Mouse (Mus musculus) kidney, embryonic 16.5 days (tissue): ENCODE results near the gene Tk1. TPM values are rescaled to one million over a fixed set of nuclear protein-coding genes. Genes with fewer than 3 reads are reported as not detected.
A peak's percentile ranks its signal among the peaks of the same experiment; 100 is the strongest.
"Not testable (repeated sequence)": the region's sequence is repeated elsewhere in the genome, so short reads cannot be mapped to it uniquely, and the experiment has no call there.

Experiments used
- ATAC-seq: fragments of 200-750 bp; cut with Nextera tagmentation; 2 replicates; pipeline ENCODE4 v1.8.0; 2017; ENCODE audit warnings: moderate TSS enrichment; ENCODE audit not compliant: low FRiP score, low TSS enrichment
- H3K27ac ChIP-seq: fragments of 300-500 bp; sonication (generic); 2 replicates; pipeline ENCODE4 v1.5.1; 2014; ENCODE audit warnings: low read length
- H3K27me3 ChIP-seq: fragments of 300-500 bp; sonication (generic); 2 replicates; pipeline ENCODE4 v1.6.1; 2014; ENCODE audit warnings: low read length, control low read depth, mixed read lengths; ENCODE audit not compliant: insufficient read depth
- H3K36me3 ChIP-seq: fragments of 300-500 bp; sonication (generic); 2 replicates; pipeline ENCODE4 v1.6.1; 2014; ENCODE audit warnings: low read length, control low read depth, mixed read lengths; ENCODE audit not compliant: insufficient read depth
- H3K4me1 ChIP-seq: fragments of 300-500 bp; sonication (generic); 2 replicates; pipeline ENCODE4 v1.6.1; 2014; ENCODE audit warnings: low read length, control low read depth, mixed read lengths; ENCODE audit not compliant: insufficient read depth
- H3K4me2 ChIP-seq: fragments of 300-500 bp; sonication (generic); replicated peaks from 2 replicates; pipeline ENCODE4 v1.6.1; 2014; ENCODE audit warnings: low read depth, low read length
- H3K4me3 ChIP-seq: fragments of 300-500 bp; sonication (generic); 2 replicates; pipeline ENCODE4 v1.5.1; 2014; ENCODE audit warnings: mild to moderate bottlenecking, low read length
- H3K9ac ChIP-seq: fragments of 300-500 bp; sonication (generic); replicated peaks from 2 replicates; pipeline ENCODE4 v1.6.1; 2014; ENCODE audit warnings: low read length
- H3K9me3 ChIP-seq: fragments of 300-500 bp; sonication (generic); 2 replicates; pipeline ENCODE4 v1.6.1; 2016; ENCODE audit warnings: low read length, control low read depth
- WGBS: fragments of 180-500 bp; shearing (Covaris S2); extraction: QIAGEN DNeasy Blood & Tissue Kit; methylation state at CpG from one replicate; pipeline ENCODE4 v1.1.7; 2014; 5-methylcytosine and 5-hydroxymethylcytosine counted together
- polyA plus RNA-seq: library from polyadenylated mRNA; unstranded; fragments of >200 nt; fragmentation: Nextera tagmentation; extraction: Ambion mirVana; gene quantifications from 2 replicates; pipeline ENCODE4 v1.2.1, GENCODE M21; 2015

Gene Tk1
- polyA plus RNA-seq, 1 experiment from 2014 or later, result 128 TPM

DNA sequence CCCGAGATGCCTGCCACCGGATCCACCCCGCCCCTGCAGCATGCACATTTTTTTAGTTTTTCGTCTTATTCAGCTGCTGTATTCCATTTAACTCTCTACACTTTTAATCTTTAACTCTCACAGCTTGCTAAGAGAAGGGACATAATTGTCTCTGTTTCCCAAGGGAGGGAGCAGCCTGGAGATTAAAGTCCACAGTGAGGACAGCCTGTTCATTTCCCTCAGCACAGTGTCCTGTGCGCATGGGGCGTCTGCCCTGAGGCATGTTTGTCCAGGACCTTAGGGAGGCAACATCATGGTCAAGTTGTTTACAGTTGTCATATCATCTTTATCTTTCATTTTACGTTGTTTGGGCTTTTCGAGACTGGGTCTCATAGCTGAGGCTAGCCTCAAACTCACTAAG lies 8.2 kb upstream of the Tk1 start:
- no peak for ATAC-seq
- Histone ChIP-seq H3K36me3 (no peaks in the 10 kb centered on the region), H3K27me3 (no peaks in the 10 kb centered on the region), H3K4me1 (peaks cover 30% of the 10 kb centered on the region), H3K27ac (peak overlapping the region; percentile 37; the same call in 1 of the 2 replicates), H3K9ac (no peak overlapping the region), H3K4me2 (no peak overlapping the region), H3K9me3 (no peaks in the 10 kb centered on the region), H3K4me3 (no peak overlapping the region)
- WGBS, result 86% methylated on average over 8 of the region's 8 CpGs

DNA sequence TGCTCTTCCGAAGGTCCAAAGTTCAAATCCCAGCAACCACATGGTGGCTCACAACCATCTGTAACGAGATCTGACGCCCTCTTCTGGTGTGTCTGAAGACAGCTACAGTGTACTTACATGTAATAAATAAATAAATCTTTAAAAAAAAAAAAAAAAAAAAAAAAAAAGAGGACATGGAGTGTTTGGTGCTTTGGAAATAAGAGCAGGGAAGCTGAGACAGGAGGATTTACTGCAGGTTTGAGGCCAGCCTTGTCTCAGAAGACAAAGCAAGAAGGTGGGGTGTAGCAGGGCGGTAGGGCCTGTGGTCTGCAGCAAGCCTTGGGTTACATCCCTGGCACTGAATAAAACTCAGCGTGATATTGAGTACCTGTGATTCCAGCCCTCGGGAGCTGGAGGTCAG lies 7.6 kb upstream of the Tk1 start:
- not testable (repeated sequence) for H3K36me3 ChIP-seq, H3K9me3 ChIP-seq, H3K27me3 ChIP-seq, ATAC-seq, H3K4me2 ChIP-seq, H3K4me3 ChIP-seq, H3K9ac ChIP-seq
- Histone ChIP-seq H3K27ac (0 out of 2 replicates have a peak overlapping the region, but pooled peaks have one; percentile 33), H3K4me1 (peaks cover 31% of the 10 kb centered on the region)
- 88% methylated on average over 4 of the region's 6 CpGs for WGBS

DNA sequence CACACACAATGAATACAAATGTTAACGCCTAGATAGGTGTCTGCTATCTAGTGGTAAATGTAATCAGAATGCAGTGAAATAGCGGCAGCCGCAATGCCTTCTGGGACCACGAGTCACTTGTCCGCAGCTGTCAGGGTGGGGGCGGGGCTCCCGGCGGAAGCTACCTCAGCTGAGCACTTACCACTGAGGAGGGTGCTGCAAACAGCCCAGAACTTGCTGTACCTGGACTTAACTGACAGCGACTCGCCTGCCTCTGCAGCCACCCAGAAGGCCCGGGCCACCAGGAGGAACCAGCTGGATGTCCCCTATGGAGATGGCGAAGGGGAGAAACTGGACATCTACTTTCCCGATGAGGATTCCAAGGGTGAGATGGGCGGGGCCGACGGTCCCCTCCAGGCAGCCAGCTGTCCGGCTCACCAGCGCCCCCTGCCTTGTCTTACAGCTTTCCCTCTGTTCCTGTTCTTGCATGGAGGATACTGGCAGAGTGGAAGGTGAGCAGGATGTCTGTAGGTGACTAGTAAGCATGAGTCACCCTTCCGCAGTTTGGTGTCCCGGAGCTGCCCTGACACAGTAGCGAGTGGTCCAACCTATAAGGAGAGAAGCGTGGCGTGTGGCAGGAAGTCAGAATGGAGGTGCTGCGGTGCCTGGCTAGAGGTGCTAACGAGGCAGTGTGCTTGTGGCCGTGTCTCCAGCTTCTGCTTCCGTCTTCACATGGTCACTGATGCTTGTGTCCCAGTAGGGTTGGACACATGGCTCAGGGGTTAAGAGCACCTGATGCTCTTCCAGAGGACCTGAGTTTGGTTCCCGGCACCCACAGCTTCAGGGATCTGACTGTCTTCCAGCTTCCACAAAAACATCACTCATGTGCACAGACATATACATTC lies 6.4 kb upstream of the Tk1 start:
- H3K36me3 ChIP-seq, result no peaks in the 10 kb centered on the region
- no peaks in the 10 kb centered on the region for H3K27me3 ChIP-seq
- H3K4me1 ChIP-seq, result peaks cover 39% of the 10 kb centered on the region
- WGBS, result 21% methylated on average over 28 of the region's 28 CpGs
- H3K9ac ChIP-seq, result no peak overlapping the region
- H3K27ac ChIP-seq, result 0 out of 2 replicates have a peak overlapping the region, but pooled peaks have one; percentile 1
- H3K4me2 ChIP-seq, result peak overlapping the region; percentile 54
- no peaks in the 10 kb centered on the region for H3K9me3 ChIP-seq
- H3K4me3 ChIP-seq, result peak overlapping the region; percentile 31
- 0 out of 2 replicates have a peak, but pooled peaks have one; percentile 33 for ATAC-seq

DNA sequence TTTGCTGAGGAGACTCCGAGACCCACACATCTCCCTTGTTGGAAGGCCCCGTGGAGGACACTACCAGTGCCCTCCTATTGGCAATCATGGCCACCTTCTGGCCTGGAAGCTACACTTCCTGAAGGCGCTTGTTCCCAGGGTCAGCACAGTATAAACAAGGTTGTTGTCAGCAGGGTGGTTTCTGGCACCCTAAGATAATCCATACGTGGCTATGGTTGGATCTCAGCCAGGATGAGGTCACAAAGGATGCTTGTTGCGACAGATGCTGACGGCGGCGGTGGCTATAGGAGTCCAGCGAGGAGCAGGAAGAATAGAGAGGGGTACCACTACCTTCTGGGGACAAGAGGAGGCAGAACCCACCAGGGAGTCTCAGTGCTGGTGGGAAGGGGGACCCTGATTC lies 4.5 kb upstream of the Tk1 start:
- Histone ChIP-seq H3K27ac (peak overlapping the region; percentile 81), H3K4me1 (peaks cover 50% of the 10 kb centered on the region)

DNA sequence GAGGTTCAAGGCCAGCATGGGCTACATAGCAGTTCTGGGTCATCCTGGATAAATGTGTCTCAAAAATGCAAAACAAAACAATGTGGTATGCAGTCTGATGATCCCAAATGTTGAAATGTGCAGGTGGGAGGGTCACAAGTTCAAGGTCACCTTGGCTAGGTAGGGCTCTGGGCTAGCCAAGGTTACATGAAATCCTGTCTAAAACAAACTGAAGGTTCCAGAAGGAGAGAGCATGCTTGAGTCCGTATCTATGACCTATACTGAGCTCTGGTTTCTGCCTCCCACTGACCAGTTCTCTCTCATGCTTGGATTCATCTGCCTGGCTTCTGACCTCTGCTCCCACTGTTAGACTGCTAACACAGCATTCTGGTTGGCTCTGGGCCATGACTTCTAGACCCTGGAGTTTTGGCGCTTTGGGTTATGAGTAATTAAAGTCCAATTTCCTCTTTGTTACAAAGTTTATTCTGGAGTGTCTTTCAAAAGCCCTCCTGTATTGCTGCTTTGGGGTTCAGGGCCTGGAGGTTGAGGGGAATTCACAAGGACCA lies 3.9 kb upstream of the Tk1 start:
- Histone ChIP-seq H3K4me2 (no peak overlapping the region), H3K9me3 (no peaks in the 10 kb centered on the region), H3K27ac (peak overlapping the region; percentile 81), H3K9ac (no peak overlapping the region), H3K4me1 (peaks cover 57% of the 10 kb centered on the region), H3K36me3 (no peaks in the 10 kb centered on the region), H3K4me3 (no peak overlapping the region), H3K27me3 (no peaks in the 10 kb centered on the region)
- no peak for ATAC-seq
- WGBS, result 22% methylated on average over 2 of the region's 2 CpGs

More for the DNA sequence above, 4.5 kb upstream of the Tk1 start:
- Histone ChIP-seq H3K36me3 (no peaks in the 10 kb centered on the region), H3K27me3 (no peaks in the 10 kb centered on the region), H3K4me3 (no peak overlapping the region), H3K9ac (no peak overlapping the region), H3K9me3 (no peaks in the 10 kb centered on the region), H3K4me2 (no peak overlapping the region)
- WGBS, result 71% methylated on average over 9 of the region's 9 CpGs
- ATAC-seq, result no peak

DNA sequence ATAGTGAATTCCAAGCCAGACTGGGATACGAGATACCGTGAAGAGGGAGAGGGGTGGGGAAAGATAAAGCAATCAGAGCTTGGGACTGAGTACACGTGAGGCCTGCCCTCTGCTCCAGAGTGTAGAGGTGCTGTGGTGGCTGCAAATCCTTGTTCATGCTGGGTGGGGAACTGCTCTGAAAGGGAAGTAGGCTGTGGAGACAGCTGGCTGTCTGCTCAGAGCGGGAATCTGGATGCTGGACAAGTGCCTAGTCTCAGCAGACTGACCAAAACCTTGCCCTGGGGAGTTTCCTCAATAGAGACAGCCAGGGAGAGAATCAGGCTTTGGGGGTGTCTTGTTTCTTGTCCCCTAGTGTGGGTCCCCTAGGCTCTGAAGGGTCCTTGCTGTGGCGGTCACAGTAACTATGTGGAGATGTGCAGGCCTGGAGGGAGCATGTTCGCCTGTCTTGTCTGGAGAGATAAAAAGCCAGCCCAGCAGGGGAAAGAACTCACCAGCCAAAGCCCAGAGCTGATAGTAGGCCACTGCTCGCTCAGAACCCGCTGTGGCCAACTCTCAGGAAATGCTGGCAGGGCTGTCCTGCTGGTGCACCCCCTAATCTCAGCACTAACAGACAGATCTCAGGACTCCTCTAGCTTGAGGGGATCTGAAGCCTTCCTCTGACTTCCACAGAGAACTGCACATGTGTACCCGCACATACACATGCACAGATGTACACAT lies 3.2 kb upstream of the Tk1 start:
- peaks cover 61% of the 10 kb centered on the region for H3K4me1 ChIP-seq
- H3K4me2 ChIP-seq, result no peak overlapping the region
- peak overlapping the region; percentile 81 for H3K27ac ChIP-seq
- H3K27me3 ChIP-seq, result no peaks in the 10 kb centered on the region
- H3K36me3 ChIP-seq, result no peaks in the 10 kb centered on the region
- ATAC-seq, result no peak
- H3K9me3 ChIP-seq, result no peaks in the 10 kb centered on the region
- H3K4me3 ChIP-seq, result no peak overlapping the region
- 50% methylated on average over 9 of the region's 9 CpGs for WGBS
- no peak overlapping the region for H3K9ac ChIP-seq

DNA sequence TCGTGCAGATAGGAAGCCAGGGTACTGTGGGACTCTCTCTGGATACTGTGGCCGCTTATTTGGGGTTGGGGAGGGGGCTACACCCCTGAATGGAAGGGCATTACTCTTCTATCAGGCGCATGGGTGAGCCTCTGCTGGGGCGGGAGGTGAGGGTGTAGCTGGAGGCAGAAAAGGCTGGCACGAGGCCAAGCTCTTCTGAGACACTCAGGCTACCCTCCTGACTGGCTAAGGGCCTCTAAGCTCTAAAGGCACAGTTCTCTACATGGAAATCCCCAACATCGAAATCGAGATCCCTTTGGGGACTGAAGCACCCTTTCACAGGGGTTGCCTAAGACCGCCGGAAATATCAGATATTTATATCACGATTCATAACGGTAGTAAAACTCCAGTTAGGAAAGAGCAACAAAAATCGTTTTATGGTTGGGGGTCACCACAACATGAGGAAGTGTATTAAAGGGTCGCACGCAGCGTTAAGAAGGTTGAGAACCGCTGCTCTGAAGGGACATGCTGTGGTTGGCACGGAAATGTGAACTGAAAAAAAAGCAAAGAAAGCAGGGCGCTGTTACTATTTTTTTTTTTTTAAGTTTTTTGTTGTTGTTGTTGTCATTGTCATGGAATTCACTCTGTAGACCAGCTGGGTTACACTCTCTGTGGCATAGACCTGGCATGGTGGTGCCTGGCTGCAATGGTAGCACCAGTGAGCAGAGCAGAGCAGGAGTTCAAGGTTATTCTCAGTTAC lies 2.4 kb upstream of the Tk1 start:
- H3K4me1 ChIP-seq, result peaks cover 67% of the 10 kb centered on the region
- peak overlapping the region; percentile 81 for H3K27ac ChIP-seq
- H3K4me2 ChIP-seq, result no peak overlapping the region
- no peak overlapping the region for H3K9ac ChIP-seq
- H3K4me3 ChIP-seq, result no peak overlapping the region
- ATAC-seq, result no peak
- 73% methylated on average over 18 of the region's 18 CpGs for WGBS
- peaks cover under 1% of the 10 kb centered on the region; the same call in 1 of the 2 replicates for H3K36me3 ChIP-seq
- H3K9me3 ChIP-seq, result no peaks in the 10 kb centered on the region
- no peaks in the 10 kb centered on the region for H3K27me3 ChIP-seq

DNA sequence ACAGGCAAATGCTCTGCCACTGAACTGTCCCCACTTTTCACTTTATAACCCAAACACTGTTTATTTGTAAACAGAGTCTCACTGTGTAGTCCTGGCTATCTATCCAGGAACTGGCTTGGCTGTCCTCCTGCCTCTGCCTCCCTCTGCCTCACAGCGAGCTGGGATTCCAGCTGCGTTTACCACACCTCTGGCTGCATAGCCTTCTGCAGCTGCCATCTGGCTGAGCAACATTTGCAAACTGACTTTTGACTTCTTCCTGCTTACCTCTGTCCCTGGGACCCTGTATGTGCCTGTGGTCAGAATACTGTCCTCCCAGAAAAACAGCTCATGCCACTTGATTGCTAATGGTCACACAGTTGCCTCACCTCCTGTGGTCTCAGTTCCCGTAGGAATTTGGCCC lies 1.5 kb upstream of the Tk1 start:
- Histone ChIP-seq H3K36me3 (peaks cover 5% of the 10 kb centered on the region; the same call in 1 of the 2 replicates), H3K4me3 (no peak overlapping the region), H3K27ac (no peak overlapping the region), H3K27me3 (no peaks in the 10 kb centered on the region), H3K9me3 (no peaks in the 10 kb centered on the region), H3K9ac (no peak overlapping the region), H3K4me1 (peaks cover 77% of the 10 kb centered on the region), H3K4me2 (no peak overlapping the region)
- 63% methylated on average over 3 of the region's 3 CpGs for WGBS
- no peak for ATAC-seq

DNA sequence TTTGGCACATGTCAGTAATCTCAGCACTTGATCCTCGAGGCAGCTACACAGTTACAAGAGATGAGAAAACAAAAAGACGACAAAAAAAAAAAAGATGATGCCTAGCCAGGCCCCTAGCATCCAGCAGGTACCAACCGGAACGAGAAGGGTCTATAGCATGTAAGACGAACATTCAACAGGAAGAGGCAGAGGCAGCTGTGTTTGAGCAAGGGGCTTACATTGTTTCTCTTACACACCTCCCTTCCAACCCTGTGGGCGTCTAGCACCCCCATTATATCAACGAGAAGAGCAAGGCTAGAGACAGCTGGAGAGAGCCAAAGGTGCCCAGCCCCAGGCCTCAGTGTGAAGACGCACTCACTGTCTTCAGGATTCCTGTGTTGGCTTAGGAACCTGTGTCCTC lies 1.0 kb upstream of the Tk1 start:
- no peak overlapping the region for H3K4me3 ChIP-seq
- H3K27ac ChIP-seq, result no peak overlapping the region; the same call in 1 of the 2 replicates
- H3K27me3 ChIP-seq, result no peaks in the 10 kb centered on the region
- no peak for ATAC-seq
- peak overlapping the region; percentile 84 for H3K9ac ChIP-seq
- no peaks in the 10 kb centered on the region for H3K9me3 ChIP-seq
- H3K36me3 ChIP-seq, result peaks cover 5% of the 10 kb centered on the region; the same call in 1 of the 2 replicates
- peaks cover 72% of the 10 kb centered on the region for H3K4me1 ChIP-seq
- no peak overlapping the region; the same call in 1 of the 2 replicates for H3K4me2 ChIP-seq
- WGBS, result 58% methylated on average over 8 of the region's 8 CpGs
